Comparison of ENCODE assay signal across 26 mouse cellular contexts in the genomic region with DNA sequence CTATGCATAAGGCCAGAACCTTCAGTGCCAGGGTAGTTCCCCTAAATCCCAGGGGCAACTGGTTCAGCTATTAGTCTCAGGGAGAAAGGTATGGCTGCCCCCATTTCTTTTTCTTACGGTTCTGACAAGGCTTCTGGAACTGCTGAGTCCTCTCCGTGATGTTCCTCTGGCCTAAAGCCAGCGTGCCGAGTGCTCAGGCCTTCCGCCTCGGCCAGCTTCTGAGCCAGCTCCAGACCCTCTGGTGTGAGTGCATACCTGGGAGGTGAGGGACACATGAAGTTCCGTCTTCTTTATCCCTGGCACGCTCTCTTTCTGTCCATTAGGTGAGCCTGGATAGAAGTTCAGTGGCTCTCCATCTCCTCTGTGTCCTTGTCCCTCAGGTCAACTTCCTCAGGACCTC. TPM values are rescaled to one million over a fixed set of nuclear protein-coding genes. Genes with fewer than 3 reads are reported as not detected.
DNase-seq lines count a peak whose midpoint lies in the region; ATAC-seq and TF ChIP-seq lines count a peak whose summit lies in the region.
"Had no signal": no experiment of that assay in that cellular context is flagged by ENCODE, and none has a peak within 500 bp of the region (broad histone marks: within the 10 kb centered on the region; RNA-seq: fewer than 3 reads in every experiment).

No protein-coding gene starts in this region.

- H3K4me3 ChIP-seq in lung, embryonic 14.5 days (ENCODE audit: low read depth, low read length), result no peak overlapping the region
- H3K4me3 ChIP-seq: heart, adult 2 months; heart, embryonic 13.5 days; hindbrain, embryonic 12.5 days; left cerebral cortex, adult 2 months; liver, embryonic 15.5 days had no signal

- H3K4me2 ChIP-seq in lung, embryonic 14.5 days, result no peak overlapping the region
- H3K4me2 ChIP-seq: heart, embryonic 13.5 days; hindbrain, embryonic 12.5 days; liver, embryonic 15.5 days; midbrain, embryonic 11.5 days had no signal

- no peaks in the 10 kb centered on the region for H3K27me3 ChIP-seq in lung, embryonic 14.5 days (ENCODE audit: insufficient read depth, low read length)
- H3K27me3 ChIP-seq: CH12.LX; heart, embryonic 13.5 days; hindbrain, embryonic 12.5 days; liver, embryonic 15.5 days; Patski had no signal

- peaks cover 7% of the 10 kb centered on the region; the same call in 1 of the 2 replicates for H3K4me1 ChIP-seq in lung, embryonic 14.5 days (ENCODE audit: insufficient read depth)

- H3K9ac ChIP-seq in lung, embryonic 14.5 days, result no peak overlapping the region
- H3K9ac ChIP-seq: hindbrain, embryonic 12.5 days; liver, embryonic 15.5 days had no signal

- no peak for TF ChIP-seq CTCF in lung, embryonic 14.5 days (IDR thresholded peaks at IDR 0.05; ENCODE audit: low read depth)

- 76% methylated on average over 8 of the region's 8 CpGs for WGBS in lung, embryonic 14.5 days

- peak; percentile 63 to 66 for DNase-seq in cerebellum, postnatal 14 days
- no peak for DNase-seq in cerebellum, adult 8-10 months
- DNase-seq in lung, embryonic 14.5 days, result no peak
- no peak for DNase-seq in lung, postnatal 25 days (ENCODE audit: low spot score)
- peak; percentile 30 to 46 for DNase-seq in right cerebral cortex, postnatal 10 days (ENCODE audit: low spot score in 2 of 2)
- no peak for DNase-seq in right cerebral cortex, postnatal 4 days
- no peak for DNase-seq in embryo, embryonic 11 days
- DNase-seq: adrenal gland, adult 2 months; B cell, adult 2 months; gastrocnemius, postnatal 25 days; heart, postnatal 14 days; liver; right cerebral cortex, postnatal 14 days; spleen, adult 18-20 months had no signal

- no peak for ATAC-seq in lung, embryonic 14.5 days (ENCODE audit: insufficient read depth)
- ATAC-seq: intestine, postnatal 0 days; Patski had no signal

- 0 out of 2 replicates have a peak overlapping the region, but pooled peaks have one; percentile 45 for H3K27ac ChIP-seq in lung, embryonic 14.5 days (ENCODE audit: low read depth)
- H3K27ac ChIP-seq: heart, adult 2 months; heart, embryonic 13.5 days; left cerebral cortex, adult 2 months; liver, embryonic 15.5 days had no signal

- no peaks in the 10 kb centered on the region for H3K9me3 ChIP-seq in lung, embryonic 14.5 days (ENCODE audit: low read depth, low read length)
- H3K9me3 ChIP-seq: G1E; heart, embryonic 13.5 days; hindbrain, embryonic 12.5 days; liver, embryonic 15.5 days had no signal

- peaks cover 55% of the 10 kb centered on the region for H3K36me3 ChIP-seq in lung, embryonic 14.5 days (ENCODE audit: insufficient read depth)

RNA-seq across cellular contexts. Expression of gene Mus81, which starts 2.8 kb away (rescaled TPM):
- polyA plus RNA-seq in lung, embryonic 14.5 days (2014; fragmentation: Nextera tagmentation; extraction: Ambion mirVana), result 39.8 and 42.6 TPM in 2 replicates

RNA-seq across cellular contexts. Expression of gene Cfl1, which starts 4.9 kb away (rescaled TPM):
- polyA plus RNA-seq in lung, embryonic 14.5 days (2014; fragmentation: Nextera tagmentation; extraction: Ambion mirVana), result 3,236 and 3,318 TPM in 2 replicates

RNA-seq across cellular contexts. Expression of gene Efemp2, which starts 11.6 kb away (rescaled TPM):
- polyA plus RNA-seq in lung, embryonic 14.5 days (2014; fragmentation: Nextera tagmentation; extraction: Ambion mirVana), result 178 and 192 TPM in 2 replicates

RNA-seq across cellular contexts. Expression of gene Ctsw, which starts 17.1 kb away (rescaled TPM):
- polyA plus RNA-seq in lung, embryonic 14.5 days (2014; fragmentation: Nextera tagmentation; extraction: Ambion mirVana), result 1.0 and 1.8 TPM in 2 replicates
- polyA plus RNA-seq: G1E had no signal

RNA-seq across cellular contexts. Expression of gene 1700020D05Rik, which starts 18.2 kb away (rescaled TPM):
- 0.18 TPM in 1 of 2 replicates, not detected in the other for polyA plus RNA-seq in lung, embryonic 14.5 days (2014; fragmentation: Nextera tagmentation; extraction: Ambion mirVana)
- polyA plus RNA-seq: forebrain, embryonic 11.5 days; heart, embryonic 13.5 days; intestine, postnatal 0 days; kidney, embryonic 16.5 days; midbrain, embryonic 11.5 days had no signal

Comparison
In these comparisons a context has a peak if more than half of its experiments do, and no peak if none do; other contexts are left out.
1. DNase-seq: peak in cerebellum, postnatal 14 days (2 of 2) and right cerebral cortex, postnatal 10 days (2 of 2); none in cerebellum, adult 8-10 months (single experiment), lung, embryonic 14.5 days (single experiment), lung, postnatal 25 days (single experiment), right cerebral cortex, postnatal 4 days (single experiment) and embryo, embryonic 11 days (single experiment).